Mouse (Mus musculus): Measurements from ENCODE around the gene Prrc2a. TPM values are rescaled to one million over a fixed set of nuclear protein-coding genes. Genes with fewer than 3 reads are reported as not detected.
"Not testable (repeated sequence)": the region's sequence is repeated elsewhere in the genome, so short reads cannot be mapped to it uniquely, and the experiment has no call there.

Prrc2a gene
- polyA plus RNA-seq, 1 experiment from 2014 or later: 231 TPM

GRCm38 (mm10) chr17:35124261-35124896 lies 40.3 kb downstream of the Prrc2a start:
- not testable (repeated sequence) for H3K4me3 ChIP-seq (replicated peaks); ATAC-seq (ENCODE audit: low FRiP score); H3K27ac ChIP-seq; H3K9me3 ChIP-seq; H3K27me3 ChIP-seq; H3K4me2 ChIP-seq; H3K9ac ChIP-seq
- Histone ChIP-seq H3K36me3 (replicated peaks) (peaks cover 22% of the 10 kb centered on the region), H3K4me1 (peaks cover 43% of the 10 kb centered on the region)
- 93% methylated on average over 12 of the region's 12 CpGs for WGBS

- not testable (repeated sequence) for H3K27ac ChIP-seq; H3K4me2 ChIP-seq; ATAC-seq (ENCODE audit: low FRiP score); H3K9me3 ChIP-seq; H3K4me3 ChIP-seq (replicated peaks); H3K27me3 ChIP-seq
- peaks cover 31% of the 10 kb centered on the region for H3K36me3 ChIP-seq (replicated peaks)
- 95% methylated on average over 9 of the region's 9 CpGs for WGBS
- H3K9ac ChIP-seq: peak overlapping the region; percentile 80; the same call in 1 of the 2 replicates
- peaks cover 43% of the 10 kb centered on the region for H3K4me1 ChIP-seq
Measured at GRCm38 (mm10) chr17:35123287-35123686, 41.4 kb downstream of the Prrc2a start.

GRCm38 (mm10) chr17:35121871-35122303 lies 42.8 kb downstream of the Prrc2a start, which contains the start of gene Csnk2b:
TSS of gene Csnk2b (minus strand) at chr17:35122053.
- peak within 1 kb of the TSS; percentile 98 for H3K9ac ChIP-seq
- H3K9me3 ChIP-seq: no peaks in the 10 kb centered on the region
- no peaks in the 10 kb centered on the region for H3K27me3 ChIP-seq
- whole genome bisulfite sequencing: under 1% methylated on average over 19 of the region's 19 CpGs
- H3K4me2 ChIP-seq: peak within 1 kb of the TSS; percentile 94
- peak; percentile 62 for ATAC-seq (ENCODE audit: low FRiP score)
- peaks cover 33% of the 10 kb centered on the region for H3K4me1 ChIP-seq
- H3K27ac ChIP-seq: peak within 1 kb of the TSS; percentile 94
- peaks cover 43% of the 10 kb centered on the region for H3K36me3 ChIP-seq (replicated peaks)
- H3K4me3 ChIP-seq (replicated peaks): peak within 1 kb of the TSS; percentile 98

GRCm38 (mm10) chr17:35121143-35121799 lies 43.4 kb downstream of the Prrc2a start, which contains the start of gene Gpank1:
TSS of gene Gpank1 (plus strand) at chr17:35121455.
- Histone ChIP-seq H3K4me2 (peak within 1 kb of the TSS; percentile 94), H3K4me1 (peaks cover 27% of the 10 kb centered on the region), H3K27ac (peak within 1 kb of the TSS; percentile 94), H3K4me3 (replicated peaks) (peak within 1 kb of the TSS; percentile 98), H3K9ac (peak within 1 kb of the TSS; percentile 98), H3K36me3 (replicated peaks) (peaks cover 47% of the 10 kb centered on the region), H3K27me3 (no peaks in the 10 kb centered on the region), H3K9me3 (no peaks in the 10 kb centered on the region)
- WGBS: 1% methylated on average over 49 of the region's 50 CpGs
- ATAC-seq (ENCODE audit: low FRiP score): peak; percentile 95

- no peak for ATAC-seq (ENCODE audit: low FRiP score)
- Histone ChIP-seq H3K36me3 (replicated peaks) (peaks cover 52% of the 10 kb centered on the region), H3K27ac (peak overlapping the region; percentile 70), H3K4me2 (peak overlapping the region; percentile 94), H3K9me3 (no peaks in the 10 kb centered on the region), H3K4me1 (peaks cover 24% of the 10 kb centered on the region), H3K9ac (peak overlapping the region; percentile 98), H3K4me3 (replicated peaks) (peak overlapping the region; percentile 98), H3K27me3 (no peaks in the 10 kb centered on the region)
- WGBS: under 1% methylated on average over 33 of the region's 33 CpGs
Measured at GRCm38 (mm10) chr17:35120745-35121142, 44.0 kb downstream of the Prrc2a start.

- H3K4me1 ChIP-seq: peaks cover 8% of the 10 kb centered on the region
- H3K9ac ChIP-seq: no peak within 1 kb of the TSS
- no peak within 1 kb of the TSS for H3K4me2 ChIP-seq
- no peaks in the 10 kb centered on the region; the same call in 1 of the 2 replicates for H3K27me3 ChIP-seq
- H3K36me3 ChIP-seq (replicated peaks): peaks cover 54% of the 10 kb centered on the region
- no peak for ATAC-seq (ENCODE audit: low FRiP score)
- H3K27ac ChIP-seq: no peak within 1 kb of the TSS
- no peaks in the 10 kb centered on the region for H3K9me3 ChIP-seq
- H3K4me3 ChIP-seq (replicated peaks): no peak within 1 kb of the TSS
- 88% methylated on average over 8 of the region's 8 CpGs for WGBS
Measured at GRCm38 (mm10) chr17:35115046-35116019, 49.4 kb downstream of the Prrc2a start, which contains the start of gene Ly6g5b. TSS of gene Ly6g5b (minus strand) at chr17:35115428.

- Histone ChIP-seq H3K36me3 (replicated peaks) (peaks cover 30% of the 10 kb centered on the region), H3K27me3 (no peaks in the 10 kb centered on the region; the same call in 1 of the 2 replicates), H3K4me2 (no peak overlapping the region), H3K9ac (no peak overlapping the region), H3K4me1 (no peaks in the 10 kb centered on the region), H3K9me3 (no peaks in the 10 kb centered on the region), H3K27ac (no peak overlapping the region), H3K4me3 (replicated peaks) (no peak overlapping the region)
- WGBS: 83% methylated on average over 9 of the region's 9 CpGs
- no peak for ATAC-seq (ENCODE audit: low FRiP score)
Measured at GRCm38 (mm10) chr17:35111774-35112173, 52.9 kb downstream of the Prrc2a start.

GRCm38 (mm10) chr17:35108097-35108496 lies 56.6 kb downstream of the Prrc2a start, which contains the start of gene Ly6g5c:
TSS of gene Ly6g5c (plus strand) at chr17:35108279.
- no peak for ATAC-seq (ENCODE audit: low FRiP score)
- Histone ChIP-seq H3K27ac (no peak within 1 kb of the TSS), H3K4me1 (peaks cover 8% of the 10 kb centered on the region; the same call in 1 of the 2 replicates), H3K36me3 (replicated peaks) (peaks cover 9% of the 10 kb centered on the region), H3K4me2 (no peak within 1 kb of the TSS), H3K9me3 (no peaks in the 10 kb centered on the region), H3K4me3 (replicated peaks) (no peak within 1 kb of the TSS), H3K9ac (no peak within 1 kb of the TSS), H3K27me3 (no peaks in the 10 kb centered on the region; the same call in 1 of the 2 replicates)
- 90% methylated on average over 6 of the region's 6 CpGs for WGBS

- no peaks in the 10 kb centered on the region; the same call in 1 of the 2 replicates for H3K27me3 ChIP-seq
- peaks cover 8% of the 10 kb centered on the region; the same call in 1 of the 2 replicates for H3K4me1 ChIP-seq
- H3K9ac ChIP-seq: 0 out of 2 replicates have a peak overlapping the region, but pooled peaks have one; percentile 29
- no peak overlapping the region; the same call in 1 of the 2 replicates for H3K4me2 ChIP-seq
- no peaks in the 10 kb centered on the region for H3K9me3 ChIP-seq
- peaks cover 25% of the 10 kb centered on the region for H3K36me3 ChIP-seq (replicated peaks)
- 60% methylated on average over 3 of the region's 3 CpGs for WGBS
- no peak overlapping the region for H3K4me3 ChIP-seq (replicated peaks)
- ATAC-seq (ENCODE audit: low FRiP score): no peak
- H3K27ac ChIP-seq: no peak overlapping the region
Measured at GRCm38 (mm10) chr17:35106522-35106921, 58.2 kb downstream of the Prrc2a start.

- H3K9ac ChIP-seq: peak overlapping the region; percentile 29; the same call in 1 of the 2 replicates
- H3K27ac ChIP-seq: no peak overlapping the region
Measured at GRCm38 (mm10) chr17:35105740-35106389, 58.8 kb downstream of the Prrc2a start.

GRCm38 (mm10) chr17:35104754-35105153 lies 59.9 kb downstream of the Prrc2a start:
- no peak overlapping the region for H3K4me2 ChIP-seq
- H3K4me1 ChIP-seq: peaks cover 8% of the 10 kb centered on the region; the same call in 1 of the 2 replicates
- H3K27ac ChIP-seq: no peak overlapping the region
- H3K9me3 ChIP-seq: no peaks in the 10 kb centered on the region
- H3K9ac ChIP-seq: no peak overlapping the region
- no peak for ATAC-seq (ENCODE audit: low FRiP score)
- no peaks in the 10 kb centered on the region for H3K27me3 ChIP-seq
- no peak overlapping the region for H3K4me3 ChIP-seq (replicated peaks)
- H3K36me3 ChIP-seq (replicated peaks): peaks cover 42% of the 10 kb centered on the region
- WGBS: 84% methylated on average over 6 of the region's 6 CpGs

More at GRCm38 (mm10) chr17:35105740-35106389, 58.8 kb downstream of the Prrc2a start:
- peak; percentile 51 for ATAC-seq (ENCODE audit: low FRiP score)
- WGBS: 23% methylated on average over 13 of the region's 13 CpGs
- no peak overlapping the region; the same call in 1 of the 2 replicates for H3K4me3 ChIP-seq (replicated peaks)
- H3K4me2 ChIP-seq: peak overlapping the region; percentile 42
- H3K9me3 ChIP-seq: no peaks in the 10 kb centered on the region
- H3K4me1 ChIP-seq: peaks cover 8% of the 10 kb centered on the region; the same call in 1 of the 2 replicates
- no peaks in the 10 kb centered on the region for H3K27me3 ChIP-seq
- H3K36me3 ChIP-seq (replicated peaks): peaks cover 31% of the 10 kb centered on the region

Measured in forebrain, embryonic 12.5 days (tissue).